Mouse (Mus musculus): ENCODE results near the gene Rnf145. TPM values are rescaled to one million over a fixed set of nuclear protein-coding genes. Genes with fewer than 3 reads are reported as not detected.

Rnf145 gene
- total RNA-seq, 2 experiments from 2014 or later, result 15.9 to 21.0 TPM

GRCm38 (mm10) chr11:44612681-44613410 lies 94.1 kb downstream of the Rnf145 start:
- no peak for ATAC-seq (ENCODE audit: poor library complexity, severe bottlenecking)

GRCm38 (mm10) chr11:44613411-44614180 lies 94.8 kb downstream of the Rnf145 start:
- no peak for ATAC-seq (ENCODE audit: poor library complexity, severe bottlenecking)

Other genes starting within 250 kb of the Rnf145 start
- not detected in 2 replicates for gene Il12b, start 118.9 kb upstream of the Rnf145 start, total RNA-seq (2015)
- not detected in 2 replicates for gene Il12b, start 118.9 kb upstream of the Rnf145 start, total RNA-seq (2017)
- 23.0 and 28.1 TPM in 2 replicates for gene Ublcp1, start 48.5 kb upstream of the Rnf145 start, total RNA-seq (2015)
- 23.8 and 27.0 TPM in 2 replicates for gene Ublcp1, start 48.5 kb upstream of the Rnf145 start, total RNA-seq (2017)
- gene Ebf1, start 98.4 kb downstream of the Rnf145 start, total RNA-seq (2015), result 0.09 and 0.25 TPM in 2 replicates
- gene Ebf1, start 98.4 kb downstream of the Rnf145 start, total RNA-seq (2017), result 0.33 TPM in 1 of 2 replicates, not detected in the other